Mouse (Mus musculus) yolk sac, embryonic 10.5 days (tissue): ENCODE data around the gene Zic5.

Source experiments
- DNase-seq: peaks from one replicate; pipeline ENCODE4 v3.0.0-alpha.2; 2017; ENCODE audit warnings: low spot score

Zic5 gene

DNA sequence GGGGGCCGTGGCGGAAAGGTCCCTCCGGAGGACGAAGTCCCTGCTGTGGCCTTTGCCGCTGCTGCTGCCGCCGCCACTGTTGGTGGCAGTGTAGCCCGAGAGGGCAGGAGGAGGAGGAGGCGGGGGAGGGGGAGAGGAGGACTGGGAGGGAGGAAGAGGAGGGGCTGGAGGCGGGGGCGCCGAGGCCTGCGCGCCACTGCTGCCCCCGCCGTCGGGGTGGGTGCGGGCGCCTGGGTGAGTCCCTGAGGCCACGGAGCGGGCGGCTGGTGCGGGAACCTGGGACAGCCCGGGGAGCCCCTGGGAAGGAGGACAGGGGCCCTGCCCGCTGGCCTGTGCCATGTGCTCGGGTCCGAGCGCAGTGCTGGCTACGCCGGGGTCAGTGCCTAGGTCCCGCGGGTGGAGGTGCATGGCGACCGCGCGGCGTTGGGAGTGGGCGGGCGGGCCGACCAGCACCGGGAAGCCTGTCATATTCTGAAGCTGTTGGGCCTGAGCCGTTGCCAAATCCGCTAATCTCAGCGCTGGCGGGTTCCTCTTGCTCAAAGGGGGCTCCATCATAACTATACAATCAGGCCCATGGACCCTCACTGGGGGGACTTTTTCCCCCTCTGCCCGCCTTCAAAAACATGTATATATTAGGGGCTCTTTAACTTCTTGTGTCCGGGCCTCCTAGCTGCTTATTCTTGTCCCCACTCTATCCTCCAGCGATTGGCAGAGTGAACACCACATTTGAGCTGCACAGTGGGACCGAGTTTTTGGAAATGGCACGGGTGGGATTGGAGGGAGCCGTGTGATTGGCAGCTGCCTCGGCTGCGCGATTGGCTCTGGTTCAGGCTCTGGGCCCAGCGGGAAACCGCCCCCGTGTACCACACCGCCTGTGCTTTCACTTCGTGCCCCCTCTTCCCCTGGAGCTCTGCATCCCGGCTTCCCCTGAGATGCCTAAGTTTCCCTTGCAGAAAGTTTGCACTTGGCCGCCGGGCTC lies at the start of gene Zic5:
Gene Zic5, minus strand, starts transcription at position 915 of the 979 bp plus-strand sequence.
- peak; percentile 77 for DNase-seq

DNA sequence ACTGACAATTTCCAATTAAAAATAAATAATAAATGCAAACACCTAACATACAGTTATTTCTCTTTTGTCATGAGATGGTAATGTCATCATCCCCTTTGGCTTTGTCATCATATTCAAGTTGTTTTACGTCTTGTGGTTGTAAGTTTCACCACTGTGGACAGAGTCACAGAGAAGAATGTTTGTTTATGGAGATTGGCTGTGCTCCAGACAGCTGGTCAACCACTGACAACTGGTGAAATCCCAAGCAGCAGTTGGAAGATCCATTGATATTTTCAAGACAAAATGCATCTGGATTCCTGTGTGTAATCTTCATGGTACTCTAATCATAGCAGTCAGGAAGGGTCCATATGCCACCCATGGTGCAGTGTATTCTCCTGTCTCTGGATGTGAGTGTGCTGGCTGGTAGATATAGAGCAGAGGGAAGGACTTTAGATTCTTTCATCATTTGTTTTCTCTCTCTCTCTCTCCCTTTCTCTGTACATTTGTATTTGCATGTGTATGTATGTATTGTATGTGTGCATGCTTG lies 48.1 kb upstream of the Zic5 start:
- DNase-seq: no peak

DNA sequence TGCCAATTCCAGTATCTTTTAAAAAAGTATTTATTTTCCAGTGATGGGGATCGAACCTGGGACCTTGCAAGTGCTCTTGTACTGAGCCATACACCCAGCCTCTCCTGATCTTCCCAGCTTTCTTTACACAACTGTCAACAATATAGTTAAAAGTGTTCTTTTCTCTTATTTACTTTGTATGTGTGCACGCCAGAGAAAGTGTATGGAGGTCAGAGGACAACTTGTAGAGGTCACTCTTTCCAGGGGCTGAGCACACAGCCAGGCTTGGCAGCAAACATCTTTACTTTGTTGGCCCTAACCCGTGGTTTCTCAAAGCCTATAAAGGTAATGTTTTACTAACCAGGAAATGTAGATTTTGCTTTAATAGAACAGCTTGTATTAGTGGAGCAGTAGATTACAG lies 46.0 kb upstream of the Zic5 start:
- DNase-seq: peak; percentile 21

DNA sequence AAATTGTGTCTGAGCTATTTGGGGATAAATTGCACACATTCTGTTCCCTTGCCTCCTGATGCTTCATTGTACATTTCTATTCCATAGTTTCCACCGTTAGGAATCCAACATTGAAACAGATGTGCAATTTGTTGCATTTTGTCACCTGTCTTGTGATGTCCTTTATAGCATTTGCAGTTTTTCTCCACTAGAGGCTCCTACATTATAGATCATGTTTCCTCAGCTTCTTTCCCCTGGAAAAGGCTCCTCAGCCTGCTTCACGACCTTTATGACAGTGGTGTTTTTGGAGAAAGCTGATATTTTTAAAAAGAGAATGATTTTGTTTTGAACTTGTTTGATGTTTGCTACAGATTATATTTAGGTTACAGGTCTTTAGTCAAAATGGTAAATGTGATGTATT lies 43.6 kb upstream of the Zic5 start:
- DNase-seq: no peak

DNA sequence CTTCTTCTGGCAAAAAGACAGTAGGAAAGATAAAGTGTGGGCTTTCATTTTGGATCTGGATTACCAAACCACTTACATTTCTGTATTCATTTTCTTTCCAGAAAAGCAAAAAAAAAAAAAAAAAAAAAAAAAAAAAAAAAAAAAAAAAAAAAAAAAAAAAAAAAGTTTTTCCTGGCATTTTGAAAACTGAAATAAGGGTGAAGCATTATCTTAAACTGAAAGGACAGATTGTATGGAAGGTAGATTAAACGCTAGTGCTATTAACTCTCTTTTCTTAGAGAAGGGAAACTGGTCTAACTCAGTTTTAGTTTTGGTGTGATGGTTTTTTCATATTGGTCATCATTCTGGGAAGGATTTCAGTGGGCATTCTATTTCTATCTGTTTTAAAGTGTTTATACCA lies 26.5 kb upstream of the Zic5 start:
- no peak for DNase-seq

DNA sequence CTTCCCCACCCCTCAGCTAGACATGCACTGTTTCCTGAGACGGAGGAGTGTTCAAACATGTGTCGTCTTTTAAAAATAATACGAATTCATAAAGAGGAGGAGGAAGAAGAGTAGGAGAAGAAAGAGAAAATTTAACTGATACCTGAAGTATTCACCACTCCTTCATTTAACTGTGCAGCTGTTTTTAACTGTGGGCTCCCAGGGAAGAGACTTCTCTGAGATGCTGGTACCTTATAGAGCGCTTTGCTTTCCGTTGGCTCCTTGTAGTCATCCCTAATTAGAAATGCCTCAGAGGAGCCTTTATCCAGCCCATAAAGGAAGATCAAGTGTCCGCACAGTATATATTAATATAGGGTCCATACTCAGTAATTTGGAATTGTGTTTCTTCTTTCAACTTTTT lies 26.0 kb upstream of the Zic5 start:
- DNase-seq: no peak

DNA sequence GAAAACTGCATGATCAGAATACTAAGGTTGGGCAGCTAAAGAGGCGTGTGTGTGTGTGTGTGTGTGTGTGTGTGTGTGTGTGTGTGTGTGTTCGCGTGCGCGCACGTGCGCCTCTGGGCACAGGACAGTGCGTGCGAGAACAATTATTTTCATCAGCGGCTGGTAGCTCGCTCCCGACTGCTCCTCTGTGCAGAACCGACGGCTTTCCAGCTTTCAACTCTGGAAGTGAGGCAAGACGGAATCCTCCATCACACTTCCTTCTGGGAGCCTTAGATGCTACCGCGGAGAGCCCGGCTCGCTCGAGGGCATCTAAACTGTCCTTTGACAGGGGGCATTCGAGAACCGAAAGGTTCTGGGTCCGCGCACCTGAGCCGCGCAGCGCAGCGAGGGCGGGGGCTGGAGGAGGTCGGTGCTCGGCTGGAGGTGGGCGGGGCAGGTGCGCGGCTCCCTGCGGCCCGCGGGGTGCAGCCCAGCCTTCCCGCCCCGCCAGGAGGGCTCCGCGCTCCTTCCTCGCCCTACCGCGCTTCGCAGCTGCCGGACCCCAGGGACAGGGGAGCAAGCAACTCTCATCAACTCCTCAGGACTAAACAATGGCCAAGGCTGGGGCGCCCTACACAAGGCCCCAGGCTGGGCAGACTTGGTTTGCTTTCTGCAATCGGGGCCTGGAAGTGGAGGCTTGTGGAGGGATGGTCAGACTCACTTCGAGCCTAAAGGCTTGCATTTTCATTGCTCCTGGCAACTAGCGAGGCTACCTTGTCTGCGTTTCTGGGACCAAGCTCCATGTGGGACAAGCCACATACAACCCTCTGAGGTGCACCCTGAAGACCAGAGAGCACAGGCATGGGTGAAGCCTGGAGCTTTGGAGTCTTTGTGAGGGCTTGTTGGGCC lies 25.2 kb upstream of the Zic5 start, which contains the start of gene Gm10837:
Gene Gm10837, plus strand, starts transcription at position 146 of the 888 bp plus-strand sequence.
- peak; percentile 45 for DNase-seq

DNA sequence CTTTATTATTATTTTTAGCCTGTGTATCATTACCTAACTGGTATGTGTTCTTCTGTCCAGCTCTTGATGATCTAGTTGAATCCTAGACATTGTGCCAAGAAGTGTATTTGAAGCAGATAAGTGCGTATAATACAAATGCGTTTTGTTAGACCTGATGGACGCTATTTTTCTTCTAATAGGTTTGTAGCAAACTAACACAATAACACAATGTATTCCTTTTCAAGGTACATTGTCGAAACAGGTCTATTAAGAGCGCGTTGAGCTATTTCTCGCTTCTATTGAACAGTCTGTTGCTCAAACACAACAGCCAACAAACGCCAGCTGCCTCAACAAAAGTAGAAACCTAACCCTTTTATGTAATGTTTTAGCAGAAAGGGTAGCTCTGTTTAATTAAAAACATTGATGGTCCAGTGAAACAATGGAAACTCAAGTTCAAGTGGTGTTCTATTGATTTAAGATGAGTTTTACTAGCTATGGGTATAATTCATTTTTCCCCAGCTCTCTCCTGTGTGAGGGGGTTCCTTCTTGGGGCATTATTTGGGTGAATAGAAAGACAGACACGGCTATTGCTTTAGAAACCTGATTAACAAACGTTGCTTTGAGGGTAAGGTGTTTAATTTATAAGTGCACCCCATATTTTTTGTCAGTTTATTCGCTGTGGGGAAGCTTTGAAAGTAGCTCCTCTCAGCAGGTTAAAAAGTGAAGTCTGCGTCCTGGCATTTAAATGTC lies 24.4 kb upstream of the Zic5 start:
- DNase-seq: no peak

DNA sequence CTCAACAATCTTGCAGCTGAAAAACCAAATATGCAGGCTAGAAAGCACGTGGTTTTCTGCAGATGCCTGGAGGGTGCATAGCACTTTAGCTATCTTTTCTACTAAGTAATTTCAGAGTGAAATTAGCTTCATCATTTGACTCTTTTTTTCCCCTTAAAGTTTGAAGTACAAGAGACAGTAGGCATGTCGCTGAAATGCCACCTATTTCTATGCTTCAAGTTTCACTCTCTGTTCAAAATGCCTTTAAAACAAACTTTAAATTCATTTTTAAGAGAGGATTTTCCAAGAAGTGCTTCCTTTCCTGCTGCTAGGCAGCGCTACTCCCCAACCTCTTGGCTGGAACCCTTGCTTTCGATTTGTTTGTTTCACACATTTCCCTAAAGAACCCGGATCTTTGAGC lies 23.6 kb upstream of the Zic5 start:
- DNase-seq: no peak

DNA sequence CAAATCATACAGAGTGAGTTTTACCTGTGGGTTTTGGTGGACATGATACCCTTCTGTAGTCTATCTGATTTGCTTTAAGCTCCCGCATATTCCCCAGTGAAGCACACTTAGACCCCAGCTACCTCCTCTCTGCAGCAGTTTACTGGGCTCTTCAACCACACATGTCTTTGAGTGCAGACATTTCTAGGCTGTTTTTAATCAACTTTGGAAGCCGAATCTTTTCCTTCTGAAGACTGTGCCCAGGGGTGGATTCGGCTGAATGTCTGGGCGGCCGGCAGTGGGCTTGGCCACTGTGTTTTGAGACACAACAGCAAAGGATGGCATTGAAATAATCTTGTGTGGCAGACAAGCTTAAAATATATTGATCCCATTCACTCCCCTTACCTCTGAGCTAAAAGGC lies 21.9 kb upstream of the Zic5 start:
- DNase-seq: no peak

DNA sequence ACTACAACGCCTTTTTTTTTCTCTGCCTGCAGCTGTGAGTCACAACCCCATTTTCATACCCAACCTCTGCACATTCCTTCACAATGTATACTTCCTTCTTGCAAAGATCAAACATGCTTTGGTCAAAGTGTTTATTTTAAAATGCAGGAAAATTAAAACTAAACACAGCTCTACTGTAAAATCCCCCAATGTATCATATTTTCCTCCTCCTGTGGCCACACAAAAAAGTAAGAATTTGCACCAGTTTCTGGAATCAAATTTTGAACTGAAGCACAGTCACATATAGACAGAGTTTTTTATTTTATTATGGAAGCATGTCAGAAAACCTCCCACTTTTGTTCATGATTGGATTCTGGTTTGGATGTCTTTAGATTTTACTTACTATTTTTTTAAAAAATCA lies 21.1 kb upstream of the Zic5 start:
- DNase-seq: no peak

DNA sequence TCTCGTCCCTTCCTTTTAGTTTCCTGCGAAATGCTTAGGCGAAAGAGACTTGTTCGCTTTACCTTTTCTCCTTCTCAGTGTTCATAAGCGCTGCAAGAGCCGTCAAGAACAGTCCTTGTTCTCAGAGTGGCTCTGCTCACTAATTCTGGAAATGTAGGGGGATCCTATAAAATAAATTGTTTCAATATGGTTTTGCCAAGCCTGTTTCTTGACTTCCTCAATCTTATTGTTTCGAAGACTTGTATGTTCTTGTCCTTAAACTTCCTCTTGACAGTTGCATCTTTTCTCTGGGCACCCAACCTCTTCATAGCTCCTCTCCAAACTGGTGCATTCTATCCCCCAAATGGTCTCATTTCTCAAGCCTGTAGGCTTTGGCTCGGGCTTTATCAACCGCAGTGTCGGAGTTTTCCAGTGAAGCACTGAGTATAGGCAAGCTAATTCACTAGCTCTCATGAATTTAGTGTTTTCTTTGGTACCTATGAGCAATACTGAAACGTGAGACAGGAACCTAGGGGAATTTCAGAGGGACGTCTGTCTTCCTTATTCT lies 20.2 kb upstream of the Zic5 start:
- no peak for DNase-seq

DNA sequence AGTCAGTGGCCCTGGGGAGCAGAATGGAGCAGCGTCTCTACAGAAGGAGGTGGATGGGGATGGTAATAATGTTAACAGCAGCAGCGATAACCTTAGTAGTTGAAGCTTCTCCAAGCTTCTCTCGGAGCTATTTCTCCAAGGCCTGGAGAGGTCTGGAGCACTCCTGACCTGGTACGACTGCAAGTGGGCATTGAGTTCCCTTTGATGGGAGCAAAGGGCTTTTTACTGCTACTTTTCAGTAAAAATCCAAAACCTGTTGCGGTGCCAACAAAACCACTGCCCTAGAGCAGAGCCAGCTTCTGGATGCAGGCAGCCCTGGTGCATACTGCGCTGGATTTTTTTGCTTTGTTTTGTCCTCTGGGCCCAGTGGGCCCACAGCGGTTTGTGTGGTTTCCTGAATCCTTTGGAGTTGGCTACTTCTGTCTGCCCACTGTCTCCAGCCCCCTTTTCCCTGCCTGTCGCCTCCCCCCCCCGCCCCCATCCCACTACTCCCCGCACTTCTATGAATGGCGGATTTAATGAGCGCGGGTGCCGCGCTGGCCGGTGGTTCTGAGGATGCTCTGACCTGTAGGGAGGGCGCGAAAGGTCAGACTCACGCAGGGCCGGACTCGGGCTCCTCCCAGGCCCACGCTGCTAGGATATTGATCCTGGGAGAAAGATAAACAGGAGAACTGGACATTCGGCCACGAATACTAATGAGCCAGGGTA lies 19.5 kb upstream of the Zic5 start:
- no peak for DNase-seq

DNA sequence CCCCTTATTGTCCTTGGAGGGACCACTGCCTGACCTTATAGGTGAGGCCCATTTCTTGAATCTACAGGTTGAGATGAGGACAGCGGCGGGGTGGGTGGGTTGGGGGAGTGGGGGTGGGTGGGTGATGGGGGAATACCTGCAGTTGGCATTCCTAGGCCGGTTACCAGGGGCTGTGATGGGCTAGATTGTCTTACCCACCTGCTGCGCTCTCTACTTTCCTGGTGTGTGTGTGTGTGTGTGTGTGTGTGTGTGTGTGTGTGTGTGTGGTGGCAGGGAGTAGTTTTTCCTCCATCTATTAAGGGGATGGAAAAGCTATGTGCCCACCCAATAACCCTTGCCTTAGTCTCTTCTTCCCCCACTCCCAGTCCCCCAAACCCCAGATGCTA lies 19.0 kb upstream of the Zic5 start:
- no peak for DNase-seq

DNA sequence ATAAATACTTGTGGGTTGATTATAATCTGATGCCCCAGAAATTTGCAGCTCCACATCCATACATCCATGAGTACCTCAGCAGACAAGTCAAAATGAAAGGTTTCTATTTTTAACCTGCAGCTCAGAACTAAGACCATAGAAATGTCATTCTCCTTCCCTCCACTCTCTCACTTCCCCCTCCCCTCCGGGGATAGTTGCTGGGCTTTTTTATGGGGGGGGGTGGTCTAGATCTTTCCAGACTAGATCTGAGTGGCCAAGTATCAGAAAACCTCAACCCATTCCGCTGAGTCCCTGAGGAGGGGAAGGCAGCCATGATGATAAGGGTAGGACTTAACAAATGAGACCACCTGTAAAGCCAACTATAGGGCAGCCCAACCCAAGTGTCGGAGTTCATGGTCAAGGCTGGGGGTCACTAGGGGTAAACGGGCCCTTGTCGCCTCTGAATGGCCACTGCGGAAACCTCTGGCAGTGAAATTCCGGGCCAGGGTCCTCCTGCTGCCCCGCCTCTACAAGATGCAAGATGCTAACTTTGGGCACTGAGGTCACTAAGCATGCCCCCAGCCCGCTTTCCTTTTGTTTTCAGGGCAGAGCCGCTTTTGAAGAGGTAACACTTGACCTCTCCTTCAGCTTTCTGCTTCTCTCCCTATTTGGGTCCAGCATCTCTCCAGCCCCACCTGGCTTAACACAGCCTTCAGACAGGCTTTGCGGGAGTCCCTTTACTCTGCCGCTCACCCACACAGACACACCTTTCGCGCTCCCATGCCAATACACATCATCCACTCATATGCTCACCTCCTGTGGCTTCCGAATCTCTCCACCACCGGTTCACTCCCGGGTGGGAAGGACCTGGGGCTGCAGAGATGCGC lies 18.3 kb upstream of the Zic5 start:
- DNase-seq: no peak

DNA sequence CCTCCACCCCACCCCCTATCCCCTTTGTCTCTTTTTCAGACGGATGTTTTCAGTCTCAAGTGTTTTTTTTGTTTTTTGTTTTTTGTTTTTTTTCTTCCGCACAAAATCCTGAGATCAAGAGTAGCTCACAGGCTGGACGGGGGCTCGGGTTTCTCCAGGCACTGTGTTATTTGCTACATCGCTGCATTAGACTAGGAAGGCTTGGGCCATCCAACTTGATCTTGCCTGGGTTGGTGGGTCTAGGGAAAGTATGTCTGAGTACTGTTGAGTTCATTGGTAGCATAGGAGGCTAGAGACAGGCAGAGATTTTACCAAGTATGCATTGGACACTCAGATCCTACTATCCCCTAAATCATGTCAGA lies 17.5 kb upstream of the Zic5 start:
- DNase-seq: no peak

DNA sequence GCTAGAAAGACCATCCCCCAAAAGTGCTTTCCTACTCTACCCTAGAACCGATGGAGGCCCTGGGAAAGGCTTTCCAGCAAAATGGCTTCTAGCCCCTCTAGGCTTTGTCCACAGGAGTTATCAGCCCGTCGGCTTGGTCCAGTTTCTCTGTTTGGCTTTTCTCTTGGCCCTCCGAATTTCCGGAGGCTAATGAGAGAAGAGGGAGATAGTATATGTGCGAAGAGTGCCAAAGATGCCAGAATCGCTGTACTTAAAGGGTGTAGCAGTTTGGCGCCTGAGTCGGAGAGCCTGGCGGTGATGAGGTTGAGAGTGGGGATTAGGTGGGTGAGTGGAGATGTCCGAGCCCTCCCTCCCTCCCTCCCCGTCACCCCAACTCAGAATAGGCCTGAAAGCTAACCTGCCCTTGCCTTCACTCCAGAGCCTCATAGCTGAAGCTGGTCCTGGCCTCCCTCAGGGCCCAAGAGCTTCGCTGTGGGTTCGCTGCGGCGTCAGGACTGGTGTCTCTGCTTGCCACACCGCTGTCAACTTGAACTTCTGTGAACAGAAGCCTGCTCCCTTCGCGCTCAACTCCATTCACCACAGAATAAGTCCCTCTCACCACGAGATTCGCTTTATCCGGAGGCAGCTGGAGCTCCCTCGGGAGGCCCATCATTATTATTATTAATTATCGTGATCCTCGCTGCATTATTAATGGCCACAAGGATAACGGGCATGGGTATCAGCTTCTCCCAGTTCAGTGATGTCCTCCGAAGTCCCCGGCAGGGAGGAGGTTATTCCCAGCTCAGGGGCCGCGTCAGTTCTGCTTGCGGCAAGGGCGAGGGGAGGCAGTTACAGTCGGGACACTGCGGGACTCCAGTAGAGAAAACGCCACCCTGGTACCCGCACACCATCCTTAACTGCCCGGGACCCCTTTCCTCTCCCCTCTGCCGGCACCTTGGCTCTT lies 16.9 kb upstream of the Zic5 start:
- DNase-seq: no peak

DNA sequence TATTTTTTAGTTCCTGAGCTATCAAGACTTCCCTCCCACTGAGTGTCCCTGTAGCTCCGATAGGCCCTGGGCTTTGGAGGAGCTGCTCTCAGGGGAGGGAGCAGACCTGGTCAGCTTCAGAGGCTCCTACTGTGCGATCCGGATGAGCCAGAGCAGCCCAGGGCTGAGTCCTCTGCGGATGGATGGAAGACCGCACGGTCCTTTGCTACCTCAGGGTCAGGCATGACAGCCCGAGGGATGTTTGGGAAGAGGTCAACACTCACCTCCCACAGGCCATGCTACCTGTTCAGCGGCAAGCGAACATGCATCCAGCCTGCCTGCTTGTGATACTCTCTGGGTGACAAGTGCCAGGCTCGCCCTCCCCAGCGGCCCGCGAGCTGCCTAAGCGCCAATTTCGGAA lies 15.7 kb upstream of the Zic5 start:
- no peak for DNase-seq

DNA sequence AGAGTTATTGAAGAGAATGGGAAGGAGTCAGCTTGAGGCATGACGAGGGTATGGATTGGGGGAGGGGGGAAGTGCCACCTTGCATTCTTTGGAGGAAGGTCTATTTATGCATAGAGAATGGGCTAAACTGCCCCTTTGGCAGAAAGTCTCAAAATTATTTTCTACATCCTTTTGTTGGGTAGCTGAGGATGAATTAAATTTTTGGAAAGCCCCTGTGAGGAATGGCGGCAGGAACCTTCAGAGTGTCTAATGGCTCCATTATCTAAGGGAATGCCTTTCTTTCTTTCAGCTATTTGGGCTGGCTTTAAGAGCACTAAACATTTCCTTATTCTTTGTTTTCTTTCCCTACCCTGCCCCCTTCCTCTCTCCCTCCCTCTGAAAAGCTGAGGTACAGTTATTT lies 14.9 kb upstream of the Zic5 start:
- DNase-seq: no peak
